Mouse (Mus musculus): ENCODE measurements around the gene Olfr597.
"Not testable (repeated sequence)": the region's sequence is repeated elsewhere in the genome, so short reads cannot be mapped to it uniquely, and the experiment has no call there.

Gene Olfr597

GRCm38 (mm10) chr7:103316015-103316414, at the start of gene Olfr597:
Gene Olfr597 (plus strand): TSS chr7:103316315.
- not testable (repeated sequence) for DNase-seq (ENCODE audit: low spot score)

- not testable (repeated sequence) for DNase-seq (ENCODE audit: low spot score)
Measured at GRCm38 (mm10) chr7:103305348-103305747, 10.8 kb upstream of the Olfr597 start, which contains the start of gene Olfr596. Gene Olfr596 (plus strand): TSS chr7:103305648.

GRCm38 (mm10) chr7:103323268-103323667, 7.2 kb downstream of the Olfr597 start, which contains the start of gene Olfr598:
Gene Olfr598 (plus strand): TSS chr7:103323568.
- DNase-seq (ENCODE audit: low spot score), result no peak

GRCm38 (mm10) chr7:103335617-103336016, 19.5 kb downstream of the Olfr597 start, which contains the start of gene Olfr599:
Gene Olfr599 (plus strand): TSS chr7:103335917.
- no peak for DNase-seq (ENCODE audit: low spot score)

GRCm38 (mm10) chr7:103349569-103349968, 33.5 kb downstream of the Olfr597 start, which contains the start of gene Olfr600:
Gene Olfr600 (minus strand): TSS chr7:103349669.
- no peak for DNase-seq (ENCODE audit: low spot score)

GRCm38 (mm10) chr7:103362555-103362954, 46.4 kb downstream of the Olfr597 start, which contains the start of gene Olfr601:
Gene Olfr601 (minus strand): TSS chr7:103362655.
- no peak for DNase-seq (ENCODE audit: low spot score)
